Mouse (Mus musculus) brain, embryonic 14.5 days (tissue): ENCODE measurements around the gene Tln2. TPM values are rescaled to one million over a fixed set of nuclear protein-coding genes. Genes with fewer than 3 reads are reported as not detected.

Source experiments
- DNase-seq: peaks from one replicate; pipeline ENCODE4 v3.0.0-alpha.2; 2011; ENCODE audit warnings: low read depth
- CTCF ChIP-seq: fragments of 200-500 bp; IDR thresholded peaks from 2 replicates; pipeline ENCODE4 v1.5.1; 2012; ENCODE audit warnings: inconsistent platforms, mild to moderate bottlenecking, moderate library complexity, borderline replicate concordance; ENCODE audit not compliant: insufficient read depth, insufficient read length; ENCODE audit errors: extremely low read depth
- POLR2A ChIP-seq: fragments of 200-500 bp; IDR thresholded peaks from 2 replicates; pipeline ENCODE4 v1.6.1; 2012; ENCODE audit warnings: mild to moderate bottlenecking, inconsistent platforms, borderline replicate concordance; ENCODE audit not compliant: poor library complexity, insufficient read depth, insufficient read length, severe bottlenecking; ENCODE audit errors: extremely low read depth
- polyA plus RNA-seq: library from polyadenylated mRNA; depleted of rRNA; stranded (reverse); fragments of >200 nt; gene quantifications from 2 replicates; pipeline ENCODE4 v1.2.3, GENCODE M21; 2012

Gene Tln2
- polyA plus RNA-seq, 1 experiment: 17.0 TPM

DNA sequence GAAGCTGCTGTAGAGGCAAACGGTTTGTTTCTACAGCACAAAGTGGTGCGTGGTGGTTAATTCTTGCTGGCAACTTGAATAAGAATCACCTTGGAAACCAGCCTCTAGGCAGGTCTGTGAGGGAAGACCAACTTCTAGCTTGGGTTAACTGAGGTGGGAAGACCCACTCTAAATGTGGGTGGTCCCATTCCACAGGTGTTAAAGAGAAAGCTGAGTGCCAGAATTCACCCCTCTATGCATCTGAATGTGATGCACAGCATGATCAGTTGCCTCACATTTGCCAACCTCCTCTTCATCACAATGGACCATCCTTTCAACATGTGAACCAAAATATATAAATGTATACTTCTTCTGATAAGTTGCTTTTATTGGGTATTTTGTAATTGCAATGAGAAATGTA, 197.4 kb downstream of the Tln2 start:
- no peak for DNase-seq
- TF ChIP-seq POLR2A (no peak), CTCF (no peak)

DNA sequence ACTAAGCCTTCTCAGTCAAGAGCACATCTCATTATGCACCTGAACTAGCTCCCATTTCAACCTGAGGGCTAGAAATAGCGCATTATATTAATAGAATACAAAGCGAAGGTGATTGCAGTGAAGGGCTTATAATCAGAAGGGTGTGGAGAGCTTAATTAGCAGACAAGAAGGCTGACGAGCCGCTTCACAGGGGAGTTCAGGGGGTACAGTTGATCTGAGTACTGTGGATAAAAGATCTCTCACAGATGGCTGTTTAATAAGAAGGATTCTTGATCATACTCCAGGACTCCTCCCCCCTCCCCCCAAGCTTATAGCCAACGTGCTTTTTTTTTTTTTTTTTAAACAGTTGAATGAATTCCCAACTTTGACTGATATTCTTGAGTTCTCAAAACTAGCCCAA, 198.0 kb downstream of the Tln2 start:
- DNase-seq: peak; percentile 79
- no peak for TF ChIP-seq POLR2A
- no peak for TF ChIP-seq CTCF

DNA sequence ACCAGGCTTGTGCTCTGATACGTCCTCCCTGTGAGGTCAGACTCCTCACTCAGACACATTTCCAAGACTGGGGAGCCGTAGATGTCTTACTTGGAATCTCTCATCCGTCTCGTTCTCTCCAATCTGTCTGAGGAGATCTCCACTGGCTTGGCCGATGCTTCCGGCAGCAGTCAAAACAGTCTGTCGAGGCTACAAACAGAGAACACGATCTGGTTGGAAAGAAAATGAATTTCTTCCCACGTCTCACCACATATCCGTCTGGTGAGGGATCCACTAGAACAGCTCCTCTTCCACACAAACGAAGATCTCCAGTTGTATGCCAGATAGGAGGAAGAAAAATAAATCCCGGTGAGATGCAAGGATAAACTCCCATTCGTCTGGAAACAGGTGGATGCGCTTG, 205.1 kb downstream of the Tln2 start:
- DNase-seq: no peak
- TF ChIP-seq POLR2A (no peak), CTCF (no peak)

DNA sequence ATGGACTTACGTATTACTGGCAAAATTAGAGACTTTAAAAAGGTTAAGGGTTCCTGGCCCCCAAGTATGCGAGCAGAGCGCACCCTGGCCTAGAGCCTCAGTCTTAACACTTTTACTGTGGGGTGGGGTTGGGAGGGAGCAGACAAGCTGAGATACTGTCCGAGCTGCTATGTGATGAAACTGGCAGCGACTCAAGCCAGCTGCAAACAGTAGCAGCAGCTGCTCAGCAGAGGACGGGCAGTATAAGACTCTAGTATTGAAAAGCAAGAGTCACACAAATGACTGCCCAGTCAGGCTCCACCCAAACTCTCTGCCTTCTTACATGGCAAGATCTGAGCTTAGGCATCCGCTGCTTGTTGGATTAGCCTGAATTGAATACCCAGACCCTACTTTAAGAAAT, 206.1 kb downstream of the Tln2 start:
- TF ChIP-seq CTCF (no peak), POLR2A (no peak)
- no peak for DNase-seq

DNA sequence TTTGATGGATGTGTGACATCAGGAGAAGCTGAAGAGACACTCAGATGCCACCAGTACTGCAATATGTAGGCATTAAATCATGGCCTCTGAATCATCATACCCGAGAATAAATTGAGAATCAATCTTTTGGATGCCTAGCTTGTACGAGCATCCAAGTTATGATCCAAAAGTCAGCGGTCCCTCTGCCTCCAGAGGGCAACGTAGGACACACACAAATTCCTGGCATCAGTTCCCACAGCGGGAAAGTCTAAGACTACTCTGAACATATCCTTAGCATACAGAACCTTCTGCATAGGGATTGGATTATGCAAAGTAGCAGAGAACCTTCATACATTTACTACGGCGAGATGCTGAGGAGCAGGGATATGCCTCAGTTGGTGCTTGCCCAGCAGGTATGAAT, 210.5 kb downstream of the Tln2 start:
- peak; percentile 23 for DNase-seq
- TF ChIP-seq CTCF (peak; percentile 20; the same call in 1 of the 2 replicates), POLR2A (no peak)

DNA sequence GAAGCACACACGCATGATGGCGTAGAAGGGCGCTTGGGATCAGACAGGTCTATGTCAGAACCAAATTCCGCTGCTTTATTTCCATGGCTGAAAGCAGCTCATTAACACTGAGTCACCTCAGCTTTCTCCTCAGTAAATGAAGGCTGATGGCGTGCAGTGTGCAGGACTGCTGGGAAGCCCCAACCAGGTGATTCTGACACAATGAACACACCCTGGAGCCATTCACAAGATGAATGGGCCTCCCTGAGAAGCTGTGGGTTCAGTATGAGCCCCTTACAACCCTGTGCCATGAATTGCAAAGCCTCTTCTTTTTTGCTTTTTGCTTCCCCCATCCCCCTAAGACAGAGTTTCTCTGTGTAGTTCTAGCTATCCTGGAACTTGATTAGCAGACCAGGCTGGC, 212.3 kb downstream of the Tln2 start:
- DNase-seq: no peak
- no peak for TF ChIP-seq POLR2A
- no peak for TF ChIP-seq CTCF

DNA sequence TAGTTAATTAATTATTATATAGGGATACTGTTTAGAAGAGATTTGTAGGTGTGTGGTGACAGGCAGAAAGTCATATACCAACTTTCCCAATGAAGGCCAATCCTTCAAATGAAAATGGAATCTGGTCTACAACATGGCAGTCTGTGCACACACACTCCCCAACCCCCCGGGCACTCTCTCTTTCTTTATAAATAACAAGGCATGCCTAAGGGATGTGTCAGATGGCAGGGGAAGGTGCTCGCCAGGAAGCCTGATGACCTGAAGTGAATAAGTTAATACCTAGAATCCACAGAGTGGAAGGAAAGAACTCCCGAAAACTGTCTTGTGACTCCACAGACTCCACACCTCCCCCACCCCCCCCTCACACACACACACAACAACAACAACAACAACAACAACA, 228.2 kb downstream of the Tln2 start:
- no peak for DNase-seq
- TF ChIP-seq CTCF (no peak), POLR2A (no peak)

DNA sequence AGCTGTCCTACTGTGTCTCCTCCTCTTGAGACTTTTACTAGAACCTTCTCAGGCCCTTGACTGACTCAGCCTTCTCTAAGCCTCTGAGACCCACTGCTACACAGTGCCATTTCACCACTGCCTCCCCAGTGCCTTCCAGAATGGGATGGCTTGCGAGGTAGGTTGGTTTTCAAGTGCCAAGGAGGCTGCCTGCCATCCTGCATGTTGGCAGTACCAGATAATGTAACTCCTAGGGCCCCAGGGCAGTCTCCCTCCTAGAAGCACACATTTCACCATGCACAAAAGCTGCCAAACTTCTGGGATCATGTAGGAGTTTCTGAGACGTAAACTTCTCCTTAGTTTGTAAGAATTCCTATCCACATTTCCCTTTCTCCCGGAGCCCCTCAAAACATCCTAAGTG, 231.1 kb downstream of the Tln2 start:
- no peak for DNase-seq
- no peak for TF ChIP-seq CTCF
- TF ChIP-seq POLR2A: no peak

DNA sequence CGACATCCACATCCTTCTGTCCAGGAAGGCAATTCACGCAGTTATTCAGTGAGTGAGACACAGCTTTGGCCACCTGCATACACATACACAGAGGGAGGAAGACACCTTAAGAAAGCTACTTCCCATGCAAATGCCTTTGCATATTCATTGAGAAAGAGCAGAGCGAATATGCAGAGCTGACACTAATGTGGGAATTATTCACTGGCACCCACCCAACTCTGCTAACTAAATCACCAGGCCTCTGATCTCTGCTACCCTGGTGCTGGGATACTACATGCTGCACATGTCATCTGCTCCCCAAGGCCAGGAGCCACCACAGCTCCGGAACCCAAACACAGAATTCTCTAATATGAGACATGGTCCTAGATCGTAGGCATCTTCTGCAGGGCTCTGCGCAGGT, 237.6 kb downstream of the Tln2 start:
- TF ChIP-seq CTCF: no peak
- no peak for TF ChIP-seq POLR2A
- peak; percentile 65 for DNase-seq

DNA sequence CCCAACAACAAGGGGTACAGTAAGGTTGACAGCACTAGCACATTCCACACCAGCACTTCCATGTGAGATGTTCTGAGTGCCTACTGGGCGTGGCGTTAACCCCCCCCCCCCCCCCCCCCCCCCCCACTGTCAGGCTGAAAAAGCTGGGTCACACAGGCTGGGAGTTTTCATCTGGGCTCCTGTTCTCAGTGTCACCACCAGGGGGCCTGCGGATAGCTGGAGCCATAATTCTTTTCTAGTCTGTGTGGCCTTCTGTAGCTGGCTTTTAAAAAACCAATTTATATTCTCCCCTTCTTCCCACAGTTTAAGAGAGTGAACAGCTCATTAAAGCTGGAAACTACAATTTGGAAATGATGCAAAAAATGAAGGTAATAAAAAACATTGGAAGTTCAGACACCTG, 244.1 kb downstream of the Tln2 start:
- TF ChIP-seq CTCF: peak; percentile 74; the same call in 1 of the 2 replicates
- no peak for TF ChIP-seq POLR2A
- DNase-seq: peak; percentile 50

DNA sequence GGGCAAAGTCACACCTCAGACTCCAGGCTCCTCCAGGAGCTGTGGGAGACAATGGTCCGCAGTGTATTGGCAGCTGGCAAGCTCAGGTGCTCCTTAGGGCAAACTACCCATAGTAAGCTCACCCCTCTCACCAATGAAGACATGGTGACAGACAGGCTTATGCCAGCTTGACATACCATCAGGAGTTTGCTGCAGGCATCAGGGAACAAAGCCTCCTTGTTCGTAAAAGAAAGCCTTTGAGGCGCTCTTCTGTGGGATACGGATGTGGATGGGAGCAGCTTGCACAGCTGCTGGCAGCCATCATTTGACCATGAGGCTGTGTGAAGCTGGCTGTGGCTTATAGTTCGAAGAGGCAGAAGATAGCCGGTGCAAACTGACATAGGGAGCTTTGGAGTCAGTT, 254.5 kb downstream of the Tln2 start:
- no peak for DNase-seq
- TF ChIP-seq CTCF: no peak
- no peak for TF ChIP-seq POLR2A

DNA sequence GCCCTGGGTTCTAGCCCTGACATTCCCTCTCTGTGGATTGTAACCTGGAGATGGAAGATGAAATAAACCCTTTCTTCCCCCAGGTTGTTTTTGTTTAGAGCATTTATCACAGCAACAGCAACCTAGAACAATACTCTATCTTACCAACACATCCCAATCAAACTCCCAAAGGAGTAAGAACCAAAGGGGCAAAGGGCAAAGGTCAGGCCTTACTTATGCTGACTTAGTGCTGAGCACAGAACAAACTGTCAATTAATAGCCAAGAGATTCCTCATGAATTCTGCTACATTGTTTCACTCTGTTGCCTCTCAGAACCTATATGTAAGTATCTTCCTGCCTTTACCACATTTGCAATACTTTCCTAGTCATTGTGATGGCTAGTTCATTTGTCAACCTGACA, 255.5 kb downstream of the Tln2 start:
- TF ChIP-seq POLR2A (no peak), CTCF (no peak)

DNA sequence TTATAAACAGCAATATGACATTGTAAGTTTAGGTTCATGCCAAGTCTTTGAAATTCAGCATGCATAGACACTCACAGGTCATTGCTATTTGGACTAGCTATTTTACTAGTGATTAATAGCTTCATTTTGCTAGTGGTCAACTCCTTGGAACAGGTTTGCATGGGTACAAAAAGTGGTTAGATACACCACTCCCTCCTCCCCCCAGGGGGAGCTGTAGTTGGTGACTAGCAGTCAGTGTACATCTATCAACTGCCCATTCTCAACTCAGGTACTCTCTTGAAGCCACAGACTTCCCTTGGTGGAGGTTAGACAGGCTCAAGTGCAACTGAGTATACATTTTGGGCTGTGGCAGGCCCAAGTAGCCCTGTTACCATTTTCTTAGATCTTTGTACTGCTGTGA, 256.5 kb downstream of the Tln2 start:
- TF ChIP-seq CTCF (no peak; the same call in 1 of the 2 replicates), POLR2A (no peak)
- no peak for DNase-seq

More for the DNA sequence above, 255.5 kb downstream of the Tln2 start:
- DNase-seq: no peak
